Mouse (Mus musculus): Measurements from ENCODE around the gene Enc1. TPM values are rescaled to one million over a fixed set of nuclear protein-coding genes. Genes with fewer than 3 reads are reported as not detected.

Enc1 gene
- total RNA-seq (2021) = 100 to 1,000 TPM; 573 to 716 TPM

DNA sequence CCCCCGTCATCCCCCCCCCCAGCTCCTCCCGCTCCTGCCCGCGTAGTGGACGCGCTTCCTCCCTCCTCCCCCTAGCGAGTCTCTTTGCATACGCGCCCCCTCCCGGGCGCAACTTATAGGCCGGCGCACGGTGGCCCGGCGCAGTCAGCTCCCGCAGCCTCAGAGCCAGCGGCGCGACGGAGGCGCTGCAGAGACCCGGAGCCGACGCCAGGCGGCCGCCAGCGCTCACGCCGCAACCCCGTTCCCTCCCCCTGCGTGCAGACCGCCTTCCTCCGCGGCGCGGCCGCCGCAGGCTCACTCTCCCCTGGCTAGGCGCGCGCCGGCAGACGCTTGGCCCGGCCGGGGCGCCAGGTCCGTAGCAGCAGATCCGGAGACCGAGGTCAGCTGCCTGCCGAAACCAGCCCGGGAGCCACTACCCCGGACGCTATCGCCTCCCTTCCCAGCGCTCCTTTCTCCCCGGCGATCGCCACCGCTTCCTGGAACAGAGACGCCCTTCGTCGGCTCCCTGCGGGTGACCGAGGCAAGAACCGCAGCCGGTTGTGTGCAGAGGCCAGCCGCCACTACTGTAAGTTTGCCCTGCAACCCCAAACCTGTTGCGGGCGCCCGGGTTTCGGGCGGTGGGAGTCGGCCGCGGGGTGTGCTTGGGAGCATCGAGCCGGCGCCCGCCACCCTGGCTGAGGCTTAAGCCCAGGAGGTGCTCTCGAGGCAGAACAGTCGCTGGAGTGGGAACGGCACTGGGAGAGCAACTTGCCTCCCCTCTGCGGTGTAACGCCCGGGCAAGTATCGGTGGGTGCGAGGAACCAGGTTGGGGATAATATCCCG lies at the start of gene Enc1:
TSS of gene Enc1 (plus strand) at position 141 of the 822 bp plus-strand sequence.
- peak; percentile 93 to 94 for DNase-seq (ENCODE audit: low spot score in 2 of 2)
- intact Hi-C loops (cut with DNase I) = loop anchor here (2.0 to 10.0 kb wide), 8 partner anchors 146 to 534 kb away; no protein-coding TSS in a partner anchor

DNA sequence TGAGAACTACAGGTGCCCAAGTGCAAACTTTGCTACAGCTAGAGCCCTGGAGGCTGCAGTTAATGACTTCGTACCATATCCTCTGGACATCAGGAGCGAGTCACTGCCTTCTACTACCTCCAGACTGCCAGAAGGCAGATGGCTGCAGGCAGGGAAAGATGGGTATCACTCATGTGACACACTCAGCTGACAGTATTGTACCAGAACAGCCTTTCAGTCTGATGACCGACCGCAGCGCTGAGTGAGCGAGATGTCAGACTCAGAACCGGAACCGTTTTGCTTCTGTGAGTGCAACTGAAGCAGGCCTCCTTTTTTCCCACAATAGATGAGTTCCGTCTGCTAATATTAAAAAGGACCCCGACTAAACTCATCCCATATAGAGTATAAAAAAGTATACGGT lies 48.3 kb upstream of the Enc1 start:
- no peak for DNase-seq (ENCODE audit: low spot score in 2 of 2)
- intact Hi-C loops (cut with DNase I) = no loop called here

DNA sequence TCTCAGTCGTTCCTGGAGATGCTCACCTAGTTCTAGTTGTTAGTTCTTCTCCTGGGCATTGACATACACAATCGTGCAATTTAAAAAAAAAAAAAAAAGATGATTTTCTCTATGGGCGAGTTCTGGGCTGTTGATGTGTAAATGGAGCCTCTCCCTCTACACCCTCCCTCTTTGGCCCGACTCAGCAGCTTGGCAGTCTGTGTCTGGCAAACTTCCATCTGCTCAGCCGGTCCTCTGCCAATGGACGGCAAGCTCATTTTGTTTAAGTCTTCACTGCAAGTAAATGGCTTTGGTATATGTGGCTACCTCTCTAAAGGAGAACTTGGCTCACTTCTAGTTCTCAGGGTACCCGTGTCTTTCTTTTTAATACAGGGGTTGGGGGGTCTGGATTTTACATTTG lies 47.5 kb upstream of the Enc1 start:
- DNase-seq (ENCODE audit: low spot score in 2 of 2) = peak; percentile 56 to 76
- intact Hi-C loops (cut with DNase I) = no loop called here

DNA sequence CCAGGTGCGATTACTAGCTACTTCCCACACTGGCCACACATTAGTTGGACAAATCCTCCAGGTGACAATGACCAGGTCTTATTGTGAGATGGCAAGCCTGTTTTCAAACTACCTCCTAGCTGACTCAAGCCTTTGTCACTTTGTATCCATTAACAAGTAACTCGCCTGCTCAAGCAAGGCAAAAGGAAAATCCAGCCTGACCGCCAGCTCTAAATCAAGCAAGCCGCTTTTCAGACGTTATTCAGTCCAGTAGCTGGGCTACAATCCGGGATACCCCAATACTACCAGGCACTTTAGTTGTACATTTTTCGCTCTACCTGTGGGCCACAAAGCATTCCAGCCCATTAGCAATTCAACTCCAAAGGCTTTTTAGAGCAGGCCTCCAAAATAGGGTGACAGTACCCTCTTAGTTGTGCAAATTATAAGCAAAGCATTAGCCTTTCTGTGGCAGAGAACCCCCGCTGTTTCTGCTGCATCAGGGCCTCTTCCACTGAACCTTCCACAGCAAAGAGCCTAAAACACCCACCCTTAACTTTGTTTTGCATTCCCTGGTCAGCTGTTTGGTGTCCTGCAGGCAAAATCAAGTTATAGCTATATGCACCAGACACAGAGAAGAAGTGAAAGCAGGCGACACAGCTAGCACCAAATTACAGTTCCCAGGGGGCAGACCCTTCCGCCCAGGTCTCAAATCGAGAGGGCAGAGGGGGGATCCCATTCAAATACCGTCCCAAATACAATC lies 44.5 kb upstream of the Enc1 start:
- intact Hi-C loops (cut with DNase I) = no loop called here
- DNase-seq (ENCODE audit: low spot score in 2 of 2) = no peak

DNA sequence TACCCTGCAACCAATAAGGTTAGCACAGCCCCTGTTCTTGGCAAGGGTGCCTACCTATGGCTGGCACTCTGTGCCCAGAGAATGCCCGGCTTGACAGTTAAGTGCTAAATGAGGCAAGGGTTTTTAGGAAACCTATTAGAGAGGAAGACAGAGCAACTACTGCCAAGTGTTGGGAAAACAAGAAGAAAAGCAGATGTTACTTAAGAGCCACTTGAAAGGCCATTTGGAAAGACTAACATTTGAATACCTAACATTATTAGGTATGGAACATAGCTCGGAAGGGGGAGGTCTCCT lies 44.0 kb upstream of the Enc1 start:
- intact Hi-C loops (cut with DNase I) = no loop called here
- no peak for DNase-seq (ENCODE audit: low spot score in 2 of 2)

DNA sequence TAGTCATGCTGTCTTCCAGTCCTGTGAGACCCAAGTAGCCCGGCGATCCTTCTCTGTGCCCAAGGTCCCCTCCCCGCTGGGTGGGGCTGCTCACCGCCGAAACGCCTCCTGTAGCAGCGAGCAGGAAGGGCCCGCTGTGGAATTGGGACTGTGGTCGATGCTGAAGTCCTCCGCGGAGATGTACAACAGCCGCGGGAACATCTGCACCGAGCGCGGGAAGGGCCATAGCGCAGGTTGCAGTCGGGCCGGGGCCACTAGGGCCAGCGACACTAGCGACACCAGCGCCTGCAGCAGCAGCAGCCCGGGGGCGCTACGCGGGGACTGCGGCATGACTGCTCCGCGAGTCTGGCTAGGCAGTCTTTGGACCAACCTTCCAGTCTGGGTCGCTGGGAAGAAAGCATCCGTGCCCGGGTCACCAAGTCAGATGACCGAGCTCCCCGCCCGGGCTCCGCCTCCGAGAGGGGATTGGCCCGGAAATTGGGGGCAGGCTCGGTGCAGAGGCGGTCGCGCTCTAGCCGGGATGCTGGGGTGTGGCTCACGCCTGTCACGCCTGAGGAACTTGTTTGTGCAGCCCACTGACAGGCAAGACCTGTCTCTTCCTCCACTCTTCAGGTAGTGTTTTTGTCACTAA lies 42.9 kb upstream of the Enc1 start, which contains the start of gene Hexb:
TSS of gene Hexb (minus strand) at position 426 of the 631 bp plus-strand sequence.
- peak; percentile 85 to 91 for DNase-seq (ENCODE audit: low spot score in 2 of 2)
- intact Hi-C loops (cut with DNase I) = no loop called here

DNA sequence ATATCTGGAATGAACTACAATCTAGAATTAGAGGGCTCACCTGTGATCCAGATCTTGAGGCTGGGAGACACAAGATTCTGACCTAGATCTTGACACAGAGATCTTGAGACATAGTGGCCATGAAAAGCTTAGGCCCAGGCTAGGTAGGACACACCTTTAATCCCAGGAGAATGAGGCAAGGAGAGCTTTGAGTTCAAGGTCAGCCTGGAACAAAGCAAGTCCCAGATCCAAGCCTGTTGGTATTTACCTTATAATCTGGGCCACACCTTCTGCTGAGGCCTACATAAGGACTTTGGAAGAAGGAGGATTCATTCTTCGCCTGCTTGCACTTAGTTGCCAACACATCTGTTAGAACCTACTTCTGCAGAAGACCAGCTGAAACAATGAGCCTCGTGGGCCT lies 41.8 kb upstream of the Enc1 start:
- intact Hi-C loops (cut with DNase I) = no loop called here
- no peak for DNase-seq (ENCODE audit: low spot score in 2 of 2)

DNA sequence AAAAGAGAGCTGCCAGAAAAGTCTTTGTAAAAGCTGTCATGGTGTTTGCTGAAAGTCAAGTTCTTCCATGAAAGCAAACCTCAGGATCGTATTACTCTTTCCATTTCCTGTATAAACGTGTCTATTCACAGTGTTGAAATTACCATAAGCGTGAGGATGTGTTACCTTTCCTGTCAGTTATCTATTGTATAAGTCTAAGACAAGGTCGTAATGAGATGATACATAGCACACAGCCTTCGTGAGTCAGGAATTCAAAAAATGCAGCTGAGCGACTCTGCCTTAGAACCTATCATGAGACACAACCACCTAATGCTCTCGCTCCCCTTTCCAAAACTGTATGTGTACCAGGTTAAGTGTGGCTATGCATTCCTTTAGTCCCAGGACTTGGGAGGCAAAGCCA lies 39.8 kb upstream of the Enc1 start:
- intact Hi-C loops (cut with DNase I) = no loop called here

DNA sequence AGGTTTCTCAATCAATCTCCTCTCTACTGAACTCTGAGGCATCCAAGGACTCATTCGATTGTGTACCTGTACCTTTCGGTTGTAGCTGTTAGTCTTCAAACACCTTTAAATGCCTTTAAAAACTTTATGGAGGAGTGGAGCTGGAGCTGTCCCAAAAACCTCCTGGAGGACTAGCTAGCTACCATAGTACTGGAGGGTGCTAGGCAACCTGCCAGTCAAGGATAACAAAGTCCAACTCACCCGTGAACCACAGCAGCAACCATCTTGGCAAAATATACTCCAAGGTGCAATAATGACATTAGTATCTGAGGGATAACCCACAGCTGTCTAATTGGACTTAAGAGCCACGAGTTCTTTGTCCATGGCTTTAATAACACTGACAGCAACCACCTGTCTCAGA lies 39.0 kb upstream of the Enc1 start:
- DNase-seq (ENCODE audit: low spot score in 2 of 2) = no peak
- intact Hi-C loops (cut with DNase I) = no loop called here

More for the DNA sequence above, 39.8 kb upstream of the Enc1 start:
- DNase-seq (ENCODE audit: low spot score in 2 of 2) = no peak

DNA sequence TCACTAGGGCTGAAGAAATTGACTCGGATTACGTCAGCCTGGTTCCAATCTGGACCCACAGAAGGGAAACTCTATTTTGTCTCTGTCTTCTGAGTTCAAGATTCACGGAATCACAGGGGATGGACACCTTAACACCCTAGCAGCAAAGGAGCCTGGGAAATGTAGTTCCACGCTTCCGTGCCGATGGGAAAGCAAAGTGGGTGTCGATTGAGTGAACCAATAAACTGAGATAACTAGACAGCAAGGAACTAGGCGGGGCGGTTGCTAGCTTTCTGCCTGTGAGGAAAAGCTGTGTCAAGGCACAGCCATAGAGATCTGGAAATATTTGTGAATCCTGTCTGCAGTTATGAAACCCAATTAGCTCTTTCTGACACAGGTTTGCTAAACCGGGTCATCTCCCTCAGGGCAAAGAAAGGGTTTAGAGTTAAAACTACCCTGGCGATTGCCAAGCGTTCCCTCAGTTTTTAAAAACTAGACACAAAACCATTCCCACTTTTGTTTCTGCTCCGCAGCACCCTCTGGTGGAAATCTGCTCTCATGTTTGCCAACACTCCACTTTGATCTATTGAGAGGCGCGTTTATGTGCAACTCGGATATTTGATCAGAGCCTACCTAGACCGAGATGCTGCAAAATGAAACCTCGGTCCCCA lies 35.7 kb upstream of the Enc1 start:
- DNase-seq (ENCODE audit: low spot score in 2 of 2) = peak; percentile 84 to 95
- intact Hi-C loops (cut with DNase I) = no loop called here

DNA sequence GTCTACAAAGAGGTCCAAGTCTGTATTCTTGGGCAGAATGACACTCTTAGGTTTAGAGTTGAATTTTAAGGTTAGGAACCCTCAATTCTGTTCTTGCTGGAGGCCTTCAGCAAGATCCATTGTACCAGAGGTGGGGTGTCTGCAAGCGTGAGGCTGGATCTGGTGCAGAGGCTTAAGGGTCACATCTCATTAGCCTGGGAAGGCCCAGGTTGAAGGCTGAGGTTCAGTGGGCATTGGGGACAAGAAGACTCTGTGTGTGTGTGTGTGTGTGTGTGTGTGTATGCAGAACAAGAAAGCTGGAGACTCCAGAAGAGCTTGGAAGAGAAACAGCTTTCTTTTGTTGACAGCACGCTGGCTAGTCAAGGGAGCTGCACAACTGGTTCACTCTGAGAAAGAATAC lies 34.9 kb upstream of the Enc1 start:
- intact Hi-C loops (cut with DNase I) = no loop called here
- DNase-seq (ENCODE audit: low spot score in 2 of 2) = no peak

DNA sequence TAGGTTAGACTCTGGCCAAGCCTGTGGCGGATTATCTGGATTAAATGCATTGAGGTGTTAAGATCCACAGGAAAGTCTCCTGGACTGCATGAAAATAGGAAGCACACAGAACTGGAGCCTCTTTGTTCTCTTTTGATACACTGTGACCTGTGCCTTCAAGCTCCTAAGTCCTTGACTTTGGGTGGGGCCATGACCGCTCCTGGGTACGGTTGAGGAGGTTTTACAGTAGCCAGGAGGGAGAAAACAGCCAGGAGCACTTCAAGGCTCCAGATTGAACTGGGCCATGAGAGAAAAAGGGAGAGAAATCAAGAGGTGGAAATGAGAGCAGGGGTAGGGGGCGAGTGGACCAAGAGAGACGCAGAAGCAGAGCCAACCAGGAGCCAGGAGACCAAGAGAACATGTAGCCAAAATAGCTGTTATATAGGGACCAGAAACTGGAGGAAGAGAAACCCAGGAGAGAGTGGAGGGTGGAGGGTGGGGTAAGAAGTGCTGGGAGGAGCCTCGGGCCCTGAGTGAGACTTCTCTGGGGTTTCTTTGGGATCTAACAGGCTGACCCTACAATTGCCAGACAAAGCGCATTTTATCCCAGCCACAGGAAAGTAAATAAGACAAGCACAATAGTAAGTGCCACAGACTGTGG lies 33.3 kb upstream of the Enc1 start:
- no peak for DNase-seq (ENCODE audit: low spot score in 2 of 2)
- intact Hi-C loops (cut with DNase I) = no loop called here

DNA sequence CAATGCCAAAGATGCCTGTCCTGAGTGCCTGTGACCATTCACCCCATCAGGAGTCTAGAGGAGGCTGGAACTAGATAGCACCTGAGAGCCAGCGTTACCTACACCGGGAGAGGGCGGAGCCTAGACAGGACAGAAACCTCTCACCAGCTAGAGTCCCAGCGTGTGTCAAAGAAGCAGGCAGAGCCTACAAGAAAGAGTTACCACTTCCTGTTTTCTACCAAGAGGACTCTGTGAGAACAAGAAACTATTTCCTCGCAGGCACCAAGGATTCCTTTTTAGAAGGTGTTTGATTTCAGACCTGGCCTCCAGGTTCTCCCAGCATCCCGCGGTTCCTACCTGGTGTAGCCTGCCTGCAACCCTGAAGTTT lies 32.8 kb upstream of the Enc1 start:
- intact Hi-C loops (cut with DNase I) = no loop called here
- no peak for DNase-seq (ENCODE audit: low spot score in 2 of 2)

DNA sequence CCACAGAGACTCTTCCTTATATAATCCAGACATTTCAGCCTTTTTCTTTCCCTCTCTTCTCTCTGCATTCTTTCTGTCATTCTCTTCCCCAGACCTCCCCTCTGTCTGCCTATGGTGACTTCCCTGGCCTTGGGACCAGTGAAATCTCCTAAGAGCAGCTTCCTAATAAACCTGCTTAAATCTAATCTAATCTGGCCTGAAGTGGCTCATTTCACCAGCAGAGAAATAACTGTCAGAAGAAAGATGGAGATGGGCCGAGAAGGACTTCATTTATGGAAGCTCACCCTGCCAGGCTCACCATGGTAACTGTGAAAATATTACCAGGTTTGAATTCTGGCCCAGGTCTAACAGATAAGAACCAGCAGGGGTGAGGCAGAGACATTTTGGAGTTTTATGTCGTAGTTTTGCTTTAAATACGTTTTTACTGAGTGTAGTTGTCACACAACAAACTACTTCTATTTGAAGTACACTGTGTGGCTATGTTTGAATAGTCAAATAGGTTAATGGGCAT lies 32.4 kb upstream of the Enc1 start:
- intact Hi-C loops (cut with DNase I) = no loop called here
- no peak for DNase-seq (ENCODE audit: low spot score in 2 of 2)

DNA sequence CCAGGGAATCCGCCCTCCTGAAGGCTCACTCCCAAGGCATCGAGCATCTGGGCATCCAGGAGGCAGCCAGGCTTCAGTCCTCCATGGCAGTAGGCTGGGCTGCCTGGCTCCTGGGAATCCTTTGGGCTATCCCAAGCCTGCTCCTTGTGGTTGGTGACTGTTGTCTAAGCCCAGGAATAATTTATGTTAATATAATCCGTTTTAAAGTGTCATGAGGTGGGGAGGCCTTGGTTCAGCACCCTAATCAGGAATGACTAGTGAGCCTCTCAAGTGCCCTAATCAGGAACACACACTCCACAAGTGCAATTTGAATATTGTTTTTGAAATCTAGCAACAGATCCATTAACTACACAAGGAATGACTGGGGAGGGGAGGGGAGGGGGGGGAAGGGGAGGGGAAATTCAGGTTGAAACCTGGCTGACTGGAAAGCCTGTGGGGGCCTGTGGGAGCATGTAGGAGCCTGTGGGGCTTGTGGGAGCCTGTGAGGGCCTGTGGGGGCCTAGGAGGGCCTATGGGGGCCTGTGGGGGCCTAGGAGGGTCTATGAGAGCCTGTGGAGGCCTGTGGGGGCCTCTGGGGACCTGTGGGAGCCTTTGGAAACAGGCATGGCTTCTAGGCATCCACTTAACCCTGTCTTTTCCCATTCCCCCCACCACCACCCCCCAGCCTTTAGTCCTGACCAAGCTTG lies 26.2 kb upstream of the Enc1 start:
- DNase-seq (ENCODE audit: low spot score in 2 of 2) = no peak
- intact Hi-C loops (cut with DNase I) = no loop called here

DNA sequence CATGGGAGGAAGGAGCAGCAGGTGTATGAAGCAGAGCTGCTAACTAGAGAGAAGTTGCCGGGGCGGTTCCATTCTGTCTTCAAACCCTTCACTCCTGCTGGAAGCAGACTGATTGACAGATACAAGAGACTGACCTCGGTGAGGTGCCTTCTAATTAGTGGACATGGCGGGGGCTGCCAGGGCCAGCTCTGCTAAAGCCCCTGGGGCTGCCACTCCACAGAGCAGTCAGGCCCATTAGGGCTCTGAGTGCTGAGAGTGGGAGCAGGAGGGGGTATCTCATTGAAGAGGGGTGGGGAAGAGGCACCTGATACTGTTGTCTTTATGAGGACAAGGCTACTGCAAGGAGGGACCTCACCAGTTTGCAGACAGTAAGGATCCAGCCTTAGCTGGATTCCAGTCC lies 25.3 kb upstream of the Enc1 start:
- DNase-seq (ENCODE audit: low spot score in 2 of 2) = no peak
- intact Hi-C loops (cut with DNase I) = no loop called here

DNA sequence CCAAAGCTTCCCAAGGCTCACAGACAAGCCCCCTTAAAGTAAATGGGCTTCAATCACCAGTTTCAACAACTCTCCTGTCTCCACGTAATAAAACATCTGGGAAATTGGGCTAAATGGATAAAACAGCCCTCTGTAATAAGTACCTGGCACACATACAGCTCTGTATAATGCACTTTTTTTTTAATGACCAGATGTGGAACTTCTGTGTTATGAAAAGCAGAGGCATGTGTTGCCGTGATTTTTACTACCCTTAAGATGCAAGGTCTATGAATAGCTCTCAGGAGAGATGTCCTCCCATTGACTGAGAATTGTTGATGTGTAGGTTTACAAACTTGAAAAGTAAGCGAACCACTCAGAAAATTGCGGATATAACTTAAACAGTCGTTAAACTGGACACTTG lies 24.7 kb upstream of the Enc1 start:
- DNase-seq (ENCODE audit: low spot score in 2 of 2) = no peak
- intact Hi-C loops (cut with DNase I) = no loop called here

DNA sequence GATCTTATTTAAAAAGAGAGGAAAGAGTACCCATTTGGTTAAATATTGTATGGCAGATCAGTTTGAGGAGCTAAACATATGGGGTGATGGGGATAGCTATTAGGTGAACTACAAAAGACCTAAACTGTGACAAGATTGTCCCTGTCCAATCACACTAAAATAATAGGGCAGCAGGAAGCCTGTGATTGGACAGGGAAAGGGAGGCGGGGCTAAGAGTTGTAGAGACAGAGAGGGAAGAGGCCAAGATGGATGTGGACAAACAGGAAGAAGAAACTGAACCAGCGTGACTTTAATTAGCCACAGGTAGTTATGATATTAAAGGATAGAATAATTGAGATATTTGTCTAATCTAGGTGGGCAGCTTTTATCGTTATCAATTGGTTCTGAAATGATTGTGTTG lies 20.9 kb upstream of the Enc1 start:
- intact Hi-C loops (cut with DNase I) = no loop called here
- DNase-seq (ENCODE audit: low spot score in 2 of 2) = no peak

DNA sequence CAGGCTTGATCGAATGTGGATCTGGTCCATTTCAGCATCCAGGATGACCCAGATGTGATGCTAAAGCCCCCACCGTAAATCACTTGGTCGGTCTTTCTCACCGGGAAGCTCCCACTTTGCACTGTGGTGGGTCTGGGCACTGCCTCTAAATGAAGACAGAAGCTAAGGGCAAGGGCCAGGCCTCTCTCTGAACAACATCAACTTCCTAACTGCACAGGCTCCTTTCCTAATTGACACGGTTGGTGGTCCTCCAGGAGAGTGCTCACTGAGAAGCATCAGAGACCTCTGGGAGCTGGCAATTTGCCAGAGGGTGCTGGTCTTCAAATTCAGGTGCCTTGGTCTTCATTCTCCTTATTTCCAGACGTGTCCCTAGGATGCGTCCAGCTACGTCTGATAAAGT lies 17.0 kb upstream of the Enc1 start:
- DNase-seq (ENCODE audit: low spot score in 2 of 2) = no peak
- intact Hi-C loops (cut with DNase I) = no loop called here
